Mouse (Mus musculus): ENCODE data around the gene Gm17949. TPM values are rescaled to one million over a fixed set of nuclear protein-coding genes. Genes with fewer than 3 reads are reported as not detected.

The Gm17949 gene
- polyA plus RNA-seq, 1 experiment from 2014 or later = 0.32 TPM

Other genes starting within 250 kb of the Gm17949 start
- 44.1 and 47.2 TPM in 2 replicates for gene Dus3l, start 246.7 kb upstream of the Gm17949 start, polyA plus RNA-seq (2016; fragmentation: Nextera tagmentation; extraction: Ambion mirVana)
- 1.4 TPM in 2 replicates for gene Prr22, start 241.2 kb upstream of the Gm17949 start, polyA plus RNA-seq (2016; fragmentation: Nextera tagmentation; extraction: Ambion mirVana)
- gene Rfx2, start 180.5 kb upstream of the Gm17949 start, polyA plus RNA-seq (2016; fragmentation: Nextera tagmentation; extraction: Ambion mirVana) = 5.5 and 5.7 TPM in 2 replicates
- gene Acsbg2, start 137.0 kb upstream of the Gm17949 start, polyA plus RNA-seq (2016; fragmentation: Nextera tagmentation; extraction: Ambion mirVana) = not detected in 2 replicates
- 0.42 and 0.51 TPM in 2 replicates for gene 1700061G19Rik, start 136.0 kb upstream of the Gm17949 start, polyA plus RNA-seq (2016; fragmentation: Nextera tagmentation; extraction: Ambion mirVana)
- gene Mllt1, start 76.1 kb upstream of the Gm17949 start, polyA plus RNA-seq (2016; fragmentation: Nextera tagmentation; extraction: Ambion mirVana) = 95.6 and 97.2 TPM in 2 replicates
- gene Acer1, start 29.3 kb upstream of the Gm17949 start, polyA plus RNA-seq (2016; fragmentation: Nextera tagmentation; extraction: Ambion mirVana) = not detected in 2 replicates
- gene Clpp, start 21.2 kb upstream of the Gm17949 start, polyA plus RNA-seq (2016; fragmentation: Nextera tagmentation; extraction: Ambion mirVana) = 147 and 165 TPM in 2 replicates
- gene Alkbh7, start 14.1 kb upstream of the Gm17949 start, polyA plus RNA-seq (2016; fragmentation: Nextera tagmentation; extraction: Ambion mirVana) = 38.5 and 41.4 TPM in 2 replicates
- gene Pspn, start 11.5 kb upstream of the Gm17949 start, polyA plus RNA-seq (2016; fragmentation: Nextera tagmentation; extraction: Ambion mirVana) = not detected in 2 replicates
- 62.0 and 63.4 TPM in 2 replicates for gene Gtf2f1, start 181 bp upstream of the Gm17949 start, polyA plus RNA-seq (2016; fragmentation: Nextera tagmentation; extraction: Ambion mirVana)
- gene Khsrp, start 20.1 kb downstream of the Gm17949 start, polyA plus RNA-seq (2016; fragmentation: Nextera tagmentation; extraction: Ambion mirVana) = 63.4 and 66.4 TPM in 2 replicates
- gene Slc25a41, start 30.2 kb downstream of the Gm17949 start, polyA plus RNA-seq (2016; fragmentation: Nextera tagmentation; extraction: Ambion mirVana) = 0.13 TPM in 1 of 2 replicates, not detected in the other
- gene Crb3, start 47.6 kb downstream of the Gm17949 start, polyA plus RNA-seq (2016; fragmentation: Nextera tagmentation; extraction: Ambion mirVana) = 5.0 and 5.2 TPM in 2 replicates
- gene Slc25a23, start 48.4 kb downstream of the Gm17949 start, polyA plus RNA-seq (2016; fragmentation: Nextera tagmentation; extraction: Ambion mirVana) = 10.1 TPM in 2 replicates
- 1.4 and 3.2 TPM in 2 replicates for gene Dennd1c, start 67.0 kb downstream of the Gm17949 start, polyA plus RNA-seq (2016; fragmentation: Nextera tagmentation; extraction: Ambion mirVana)
- gene Tubb4a, start 76.3 kb downstream of the Gm17949 start, polyA plus RNA-seq (2016; fragmentation: Nextera tagmentation; extraction: Ambion mirVana) = 31.9 and 35.5 TPM in 2 replicates
- gene Tnfsf9, start 93.9 kb downstream of the Gm17949 start, polyA plus RNA-seq (2016; fragmentation: Nextera tagmentation; extraction: Ambion mirVana) = 7.8 and 9.6 TPM in 2 replicates
- gene Cd70, start 138.3 kb downstream of the Gm17949 start, polyA plus RNA-seq (2016; fragmentation: Nextera tagmentation; extraction: Ambion mirVana) = 0.19 TPM in 1 of 2 replicates, not detected in the other
- gene Tnfsf14, start 182.7 kb downstream of the Gm17949 start, polyA plus RNA-seq (2016; fragmentation: Nextera tagmentation; extraction: Ambion mirVana) = 0.09 and 0.24 TPM in 2 replicates
- 0.37 and 0.56 TPM in 2 replicates for gene C3, start 216.7 kb downstream of the Gm17949 start, polyA plus RNA-seq (2016; fragmentation: Nextera tagmentation; extraction: Ambion mirVana)
- gene Gpr108, start 237.0 kb downstream of the Gm17949 start, polyA plus RNA-seq (2016; fragmentation: Nextera tagmentation; extraction: Ambion mirVana) = 28.8 and 31.9 TPM in 2 replicates
- gene Trip10, start 238.0 kb downstream of the Gm17949 start, polyA plus RNA-seq (2016; fragmentation: Nextera tagmentation; extraction: Ambion mirVana) = 33.8 and 35.6 TPM in 2 replicates

All from embryonic facial prominence, embryonic 12.5 days (tissue).